Mouse (Mus musculus): ENCODE measurements around the gene Stox2. TPM values are rescaled to one million over a fixed set of nuclear protein-coding genes. Genes with fewer than 3 reads are reported as not detected.

The Stox2 gene
- polyA plus RNA-seq, 1 experiment from 2014 or later: 46.7 TPM

GRCm38 (mm10) chr8:47285435-47285834 lies 160.7 kb downstream of the Stox2 start:
- peak overlapping the region; percentile 99 for H3K9ac ChIP-seq
- peak overlapping the region; percentile 92 for H3K4me2 ChIP-seq
- H3K9me3 ChIP-seq (replicated peaks): no peaks in the 10 kb centered on the region
- H3K27me3 ChIP-seq: no peaks in the 10 kb centered on the region
- 21% methylated on average over 6 of the region's 6 CpGs for WGBS
- H3K27ac ChIP-seq: peak overlapping the region; percentile 100
- no peaks in the 10 kb centered on the region for H3K36me3 ChIP-seq (ENCODE audit: poor library complexity, severe bottlenecking)
- no peak for ATAC-seq
- peak overlapping the region; percentile 93 for H3K4me3 ChIP-seq
- H3K4me1 ChIP-seq: peaks cover 72% of the 10 kb centered on the region

DNA sequence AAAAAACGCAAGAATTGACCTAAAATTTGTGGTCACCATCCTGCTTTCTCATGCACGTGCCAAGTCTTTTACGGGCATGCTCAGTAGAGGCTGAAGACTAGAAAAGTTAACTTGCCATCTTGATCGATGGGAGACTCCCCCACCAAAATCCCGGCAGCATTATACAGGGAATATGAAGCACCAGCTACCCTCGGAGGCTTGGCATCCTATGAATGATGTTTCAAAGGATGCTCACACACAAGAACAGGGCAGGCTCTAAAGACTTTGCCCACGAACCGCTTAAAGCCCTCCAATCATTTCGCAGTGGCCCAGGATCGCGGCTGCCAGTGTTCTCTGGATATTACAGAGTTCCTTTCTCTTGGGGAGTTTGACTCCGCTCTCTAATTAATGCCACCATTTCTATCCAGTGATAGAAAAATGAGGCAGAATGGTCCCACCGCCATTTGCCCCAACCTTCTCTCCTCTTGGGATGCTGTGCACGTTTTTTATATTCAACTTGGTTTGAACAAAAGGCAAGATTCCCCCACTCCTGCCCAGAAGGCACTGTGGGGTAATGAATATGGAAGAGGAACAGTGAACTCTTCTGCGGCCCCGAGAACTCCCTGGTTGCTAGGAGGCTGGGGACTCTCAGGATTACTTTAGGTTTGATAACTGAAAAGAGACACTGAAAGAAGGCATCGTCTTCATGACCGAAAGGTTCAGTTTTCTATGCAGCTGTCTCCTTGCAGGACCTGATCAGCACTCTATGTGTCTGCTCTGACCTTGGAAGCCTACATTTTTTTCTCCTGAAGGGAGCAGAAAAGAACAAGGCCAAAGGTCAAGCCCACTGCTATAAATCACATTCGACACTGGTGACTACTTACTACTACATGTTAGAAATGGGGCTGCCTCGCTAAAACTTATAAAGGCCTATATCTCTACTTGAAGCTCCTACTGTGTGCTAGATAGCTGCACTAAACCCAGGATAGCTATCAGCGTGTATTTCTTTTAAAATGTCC lies 161.5 kb downstream of the Stox2 start:
- ATAC-seq: no peak
- Histone ChIP-seq H3K27ac (peak overlapping the region; percentile 100), H3K9ac (peak overlapping the region; percentile 67), H3K27me3 (no peaks in the 10 kb centered on the region), H3K4me1 (peaks cover 72% of the 10 kb centered on the region), H3K4me2 (peak overlapping the region; percentile 92), H3K36me3 (ENCODE audit: poor library complexity, severe bottlenecking) (no peaks in the 10 kb centered on the region), H3K9me3 (replicated peaks) (no peaks in the 10 kb centered on the region), H3K4me3 (peak overlapping the region; percentile 93)
- WGBS: 22% methylated on average over 21 of the region's 21 CpGs

DNA sequence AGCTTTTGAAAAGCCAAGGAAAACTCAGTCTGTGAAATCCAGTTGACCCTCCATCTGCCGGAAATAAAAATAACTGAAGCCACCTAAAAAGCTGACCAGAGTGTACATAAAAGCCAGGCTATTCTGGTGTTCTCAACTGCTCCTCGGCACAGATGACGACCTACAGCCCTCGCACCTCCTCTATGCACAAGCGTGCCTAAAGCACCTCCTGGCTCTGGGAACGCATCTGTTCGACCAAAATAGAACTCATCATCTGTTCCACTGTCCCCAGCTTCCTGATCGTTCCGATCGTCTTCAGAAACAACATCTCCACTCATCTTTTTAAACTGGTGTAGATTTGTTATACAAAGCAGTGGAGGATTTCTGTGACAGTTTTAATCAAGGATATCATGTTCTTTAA lies 166.3 kb downstream of the Stox2 start:
- Histone ChIP-seq H3K9me3 (replicated peaks) (no peaks in the 10 kb centered on the region), H3K36me3 (ENCODE audit: poor library complexity, severe bottlenecking) (no peaks in the 10 kb centered on the region), H3K4me1 (peaks cover 86% of the 10 kb centered on the region), H3K4me3 (no peak overlapping the region), H3K27me3 (no peaks in the 10 kb centered on the region), H3K9ac (no peak overlapping the region), H3K27ac (peak overlapping the region; percentile 41), H3K4me2 (peak overlapping the region; percentile 8; the same call in 1 of the 2 replicates)
- 62% methylated on average over 10 of the region's 10 CpGs for WGBS
- ATAC-seq: no peak

- Histone ChIP-seq H3K27ac (no peak overlapping the region), H3K9ac (no peak overlapping the region), H3K36me3 (ENCODE audit: poor library complexity, severe bottlenecking) (peaks cover 4% of the 10 kb centered on the region; the same call in 1 of the 2 replicates), H3K4me1 (peaks cover 82% of the 10 kb centered on the region), H3K4me2 (no peak overlapping the region), H3K9me3 (replicated peaks) (no peaks in the 10 kb centered on the region), H3K4me3 (no peak overlapping the region), H3K27me3 (no peaks in the 10 kb centered on the region)
- WGBS: 70% methylated on average over 3 of the region's 3 CpGs
- ATAC-seq: no peak
Observed at GRCm38 (mm10) chr8:47278211-47278610, 168.0 kb downstream of the Stox2 start.

GRCm38 (mm10) chr8:47268931-47269330 lies 177.2 kb downstream of the Stox2 start:
- H3K9me3 ChIP-seq (replicated peaks): no peaks in the 10 kb centered on the region
- ATAC-seq: no peak
- no peak overlapping the region for H3K4me3 ChIP-seq
- no peak overlapping the region; the same call in 1 of the 2 replicates for H3K27ac ChIP-seq
- no peak overlapping the region for H3K9ac ChIP-seq
- H3K27me3 ChIP-seq: no peaks in the 10 kb centered on the region
- H3K4me1 ChIP-seq: peaks cover 69% of the 10 kb centered on the region
- 82% methylated on average over 6 of the region's 6 CpGs for WGBS
- 0 out of 2 replicates have a peak overlapping the region, but pooled peaks have one; percentile 5 for H3K4me2 ChIP-seq
- H3K36me3 ChIP-seq (ENCODE audit: poor library complexity, severe bottlenecking): no peaks in the 10 kb centered on the region

GRCm38 (mm10) chr8:47268062-47268822 lies 177.9 kb downstream of the Stox2 start:
- peak; percentile 52 for ATAC-seq
- 72% methylated on average over 21 of the region's 21 CpGs for WGBS

GRCm38 (mm10) chr8:47263070-47263843 lies 182.9 kb downstream of the Stox2 start:
- peaks cover 86% of the 10 kb centered on the region for H3K4me1 ChIP-seq
- WGBS: 20% methylated on average over 17 of the region's 17 CpGs
- no peaks in the 10 kb centered on the region for H3K36me3 ChIP-seq (ENCODE audit: poor library complexity, severe bottlenecking)
- peak overlapping the region; percentile 32 for H3K27ac ChIP-seq
- peak; percentile 23; the same call in 1 of the 2 replicates for ATAC-seq
- 0 out of 2 replicates have a peak overlapping the region, but pooled peaks have one; percentile 18 for H3K9ac ChIP-seq
- no peaks in the 10 kb centered on the region for H3K9me3 ChIP-seq (replicated peaks)
- peak overlapping the region; percentile 40 for H3K4me2 ChIP-seq
- H3K27me3 ChIP-seq: no peaks in the 10 kb centered on the region
- no peak overlapping the region for H3K4me3 ChIP-seq

More at GRCm38 (mm10) chr8:47268062-47268822, 177.9 kb downstream of the Stox2 start:
- Histone ChIP-seq H3K9me3 (replicated peaks) (no peaks in the 10 kb centered on the region), H3K4me3 (no peak overlapping the region), H3K36me3 (ENCODE audit: poor library complexity, severe bottlenecking) (no peaks in the 10 kb centered on the region), H3K27me3 (no peaks in the 10 kb centered on the region), H3K4me2 (0 out of 2 replicates have a peak overlapping the region, but pooled peaks have one; percentile 5), H3K9ac (no peak overlapping the region), H3K4me1 (peaks cover 73% of the 10 kb centered on the region), H3K27ac (no peak overlapping the region; the same call in 1 of the 2 replicates)

DNA sequence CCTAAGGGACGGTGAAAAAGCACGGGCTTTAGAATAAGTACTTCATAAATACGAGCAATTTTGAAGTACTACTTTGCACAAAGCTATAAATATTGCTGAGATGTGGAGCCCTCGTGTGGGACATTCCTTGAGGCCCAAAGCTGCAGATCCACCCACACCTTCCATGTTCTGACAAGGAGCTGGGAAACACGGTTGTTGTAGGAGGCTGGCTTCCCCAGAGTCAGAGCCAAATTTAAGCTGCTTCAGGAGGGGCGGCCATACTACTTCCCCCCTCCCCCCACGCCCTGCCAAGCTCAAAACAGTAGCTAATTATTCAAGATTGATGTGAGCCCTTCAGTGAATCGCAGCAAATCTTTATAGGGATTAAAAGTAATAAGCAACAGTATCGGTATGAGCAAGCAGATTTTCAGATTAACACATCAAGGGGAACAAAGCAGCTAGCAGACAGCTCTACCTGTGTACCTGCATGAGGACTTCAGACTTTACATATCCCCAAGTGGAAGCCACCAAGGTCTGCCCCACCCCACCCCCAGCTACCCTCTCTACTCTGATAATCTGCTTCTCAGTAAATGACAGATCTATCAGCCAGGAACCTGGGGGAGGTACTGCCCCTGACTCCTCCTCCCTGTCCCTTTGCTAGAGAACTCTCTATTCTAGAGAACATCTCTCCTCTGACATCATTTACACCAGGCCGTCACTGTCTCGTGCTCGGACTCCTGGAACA lies 185.2 kb downstream of the Stox2 start:
- Histone ChIP-seq H3K4me1 (peaks cover 72% of the 10 kb centered on the region), H3K27ac (no peak overlapping the region), H3K4me2 (peak overlapping the region; percentile 25), H3K9me3 (replicated peaks) (no peaks in the 10 kb centered on the region), H3K4me3 (no peak overlapping the region), H3K36me3 (ENCODE audit: poor library complexity, severe bottlenecking) (no peaks in the 10 kb centered on the region), H3K9ac (no peak overlapping the region), H3K27me3 (no peaks in the 10 kb centered on the region)
- ATAC-seq: peak; percentile 19; the same call in 1 of the 2 replicates
- WGBS: 29% methylated on average over 12 of the region's 12 CpGs

GRCm38 (mm10) chr8:47250832-47251231 lies 195.3 kb downstream of the Stox2 start:
- H3K27ac ChIP-seq: no peak overlapping the region
- no peaks in the 10 kb centered on the region for H3K9me3 ChIP-seq (replicated peaks)
- no peaks in the 10 kb centered on the region for H3K27me3 ChIP-seq
- H3K9ac ChIP-seq: no peak overlapping the region
- peaks cover 64% of the 10 kb centered on the region for H3K4me1 ChIP-seq
- no peak overlapping the region for H3K4me2 ChIP-seq
- 79% methylated on average over 3 of the region's 4 CpGs for WGBS
- ATAC-seq: no peak
- H3K4me3 ChIP-seq: no peak overlapping the region
- H3K36me3 ChIP-seq (ENCODE audit: poor library complexity, severe bottlenecking): no peaks in the 10 kb centered on the region

- H3K9ac ChIP-seq: no peak overlapping the region
- 42% methylated on average over 4 of the region's 4 CpGs for WGBS
- peaks cover 73% of the 10 kb centered on the region for H3K4me1 ChIP-seq
- H3K4me2 ChIP-seq: no peak overlapping the region; the same call in 1 of the 2 replicates
- no peaks in the 10 kb centered on the region for H3K9me3 ChIP-seq (replicated peaks)
- H3K27me3 ChIP-seq: no peaks in the 10 kb centered on the region
- H3K27ac ChIP-seq: peak overlapping the region; percentile 92
- ATAC-seq: no peak
- H3K36me3 ChIP-seq (ENCODE audit: poor library complexity, severe bottlenecking): no peaks in the 10 kb centered on the region
- no peak overlapping the region for H3K4me3 ChIP-seq
Observed at GRCm38 (mm10) chr8:47245116-47245515, 201.0 kb downstream of the Stox2 start.

- H3K27me3 ChIP-seq: no peaks in the 10 kb centered on the region
- H3K9ac ChIP-seq: peak overlapping the region; percentile 55
- H3K4me3 ChIP-seq: peak overlapping the region; percentile 35
- no peaks in the 10 kb centered on the region for H3K36me3 ChIP-seq (ENCODE audit: poor library complexity, severe bottlenecking)
- peaks cover 78% of the 10 kb centered on the region for H3K4me1 ChIP-seq
- 75% methylated on average over 15 of the region's 15 CpGs for WGBS
- peak overlapping the region; percentile 92 for H3K27ac ChIP-seq
- H3K9me3 ChIP-seq (replicated peaks): no peaks in the 10 kb centered on the region
- H3K4me2 ChIP-seq: peak overlapping the region; percentile 66
- no peak for ATAC-seq
Observed at GRCm38 (mm10) chr8:47244202-47244601, 202.0 kb downstream of the Stox2 start.

Data from forebrain, embryonic 13.5 days (tissue).